Mouse (Mus musculus) bone marrow, adult 2 months (tissue): Measurements from ENCODE around the gene Ust.
A peak's percentile ranks its signal among the peaks of the same experiment; 100 is the strongest.

Experiments used
- CTCF ChIP-seq: fragments of 200-500 bp; IDR thresholded peaks from 2 replicates; pipeline ENCODE4 v1.5.1; 2011; ENCODE audit warnings: low read length, control low read depth; ENCODE audit not compliant: control insufficient read depth, insufficient read depth
- POLR2A ChIP-seq: fragments of 200-500 bp; IDR thresholded peaks from 2 replicates; pipeline ENCODE4 v1.6.1; 2011; ENCODE audit warnings: low read depth, mild to moderate bottlenecking, control low read depth, low read length, borderline replicate concordance; ENCODE audit not compliant: control insufficient read depth

- TF ChIP-seq CTCF (peak; percentile 36), POLR2A (no peak)
Observed at GRCm38 (mm10) chr10:8196300-8196699, 322.3 kb downstream of the Ust start.
